Mouse (Mus musculus): Measurements from ENCODE around the gene Ift27. TPM values are rescaled to one million over a fixed set of nuclear protein-coding genes. Genes with fewer than 3 reads are reported as not detected.

The Ift27 gene
- polyA plus RNA-seq, 1 experiment from 2014 or later, result 102 TPM

- H3K9me3 ChIP-seq (ENCODE audit: control insufficient read depth, low read length), result no peaks in the 10 kb centered on the region
- no peak overlapping the region for H3K27ac ChIP-seq (replicated peaks; ENCODE audit: low read depth, low read length)
- DNase-seq (no peak), ATAC-seq (ENCODE audit: low FRiP score, low TSS enrichment) (no peak)
- no peaks in the 10 kb centered on the region for H3K36me3 ChIP-seq (ENCODE audit: control insufficient read depth, insufficient read depth, low read length)
- H3K9ac ChIP-seq (replicated peaks; ENCODE audit: low read length), result no peak overlapping the region
- H3K4me3 ChIP-seq (replicated peaks; ENCODE audit: low read depth, low read length), result no peak overlapping the region
- WGBS, result 72% methylated on average over 3 of the region's 3 CpGs
- H3K27me3 ChIP-seq (ENCODE audit: control insufficient read depth, insufficient read depth, low read length), result no peaks in the 10 kb centered on the region
- H3K4me1 ChIP-seq (ENCODE audit: control insufficient read depth, insufficient read depth, low read length), result no peaks in the 10 kb centered on the region
- H3K4me2 ChIP-seq (ENCODE audit: low read length), result no peak overlapping the region
These were observed 20.4 kb upstream of the Ift27 start for GRCm38 (mm10) chr15:78194320-78194719.

GRCm38 (mm10) chr15:78189636-78190035 lies 15.7 kb upstream of the Ift27 start:
- no peaks in the 10 kb centered on the region for H3K4me1 ChIP-seq (ENCODE audit: control insufficient read depth, insufficient read depth, low read length)
- H3K27me3 ChIP-seq (ENCODE audit: control insufficient read depth, insufficient read depth, low read length), result no peaks in the 10 kb centered on the region
- DNase-seq, result no peak
- no peak overlapping the region for H3K9ac ChIP-seq (replicated peaks; ENCODE audit: low read length)
- ATAC-seq (ENCODE audit: low FRiP score, low TSS enrichment), result no peak
- H3K9me3 ChIP-seq (ENCODE audit: control insufficient read depth, low read length), result no peaks in the 10 kb centered on the region
- no peak overlapping the region for H3K4me3 ChIP-seq (replicated peaks; ENCODE audit: low read depth, low read length)
- H3K36me3 ChIP-seq (ENCODE audit: control insufficient read depth, insufficient read depth, low read length), result no peaks in the 10 kb centered on the region
- H3K4me2 ChIP-seq (ENCODE audit: low read length), result no peak overlapping the region
- WGBS, result 93% methylated on average over 7 of the region's 7 CpGs
- H3K27ac ChIP-seq (replicated peaks; ENCODE audit: low read depth, low read length), result no peak overlapping the region

- Histone ChIP-seq H3K4me2 (ENCODE audit: low read length) (no peak overlapping the region), H3K4me3 (replicated peaks; ENCODE audit: low read depth, low read length) (no peak overlapping the region), H3K9ac (replicated peaks; ENCODE audit: low read length) (no peak overlapping the region), H3K9me3 (ENCODE audit: control insufficient read depth, low read length) (no peaks in the 10 kb centered on the region), H3K27me3 (ENCODE audit: control insufficient read depth, insufficient read depth, low read length) (no peaks in the 10 kb centered on the region), H3K27ac (replicated peaks; ENCODE audit: low read depth, low read length) (no peak overlapping the region), H3K36me3 (ENCODE audit: control insufficient read depth, insufficient read depth, low read length) (no peaks in the 10 kb centered on the region), H3K4me1 (ENCODE audit: control insufficient read depth, insufficient read depth, low read length) (no peaks in the 10 kb centered on the region)
- 70% methylated on average over 3 of the region's 3 CpGs for WGBS
- DNase-seq (no peak), ATAC-seq (ENCODE audit: low FRiP score, low TSS enrichment) (no peak)
These were observed 14.6 kb upstream of the Ift27 start for GRCm38 (mm10) chr15:78188546-78188945.

- Histone ChIP-seq H3K4me2 (ENCODE audit: low read length) (no peak overlapping the region), H3K27me3 (ENCODE audit: control insufficient read depth, insufficient read depth, low read length) (no peaks in the 10 kb centered on the region)
These were observed 13.0 kb upstream of the Ift27 start for GRCm38 (mm10) chr15:78186906-78187305.

GRCm38 (mm10) chr15:78185609-78186008 lies 11.7 kb upstream of the Ift27 start:
- Histone ChIP-seq H3K27me3 (ENCODE audit: control insufficient read depth, insufficient read depth, low read length) (no peaks in the 10 kb centered on the region), H3K27ac (replicated peaks; ENCODE audit: low read depth, low read length) (no peak overlapping the region), H3K9me3 (ENCODE audit: control insufficient read depth, low read length) (no peaks in the 10 kb centered on the region), H3K36me3 (ENCODE audit: control insufficient read depth, insufficient read depth, low read length) (no peaks in the 10 kb centered on the region), H3K4me2 (ENCODE audit: low read length) (no peak overlapping the region), H3K4me3 (replicated peaks; ENCODE audit: low read depth, low read length) (no peak overlapping the region), H3K9ac (replicated peaks; ENCODE audit: low read length) (no peak overlapping the region), H3K4me1 (ENCODE audit: control insufficient read depth, insufficient read depth, low read length) (peaks cover 14% of the 10 kb centered on the region)
- no peak for ATAC-seq (ENCODE audit: low FRiP score, low TSS enrichment)
- no peak for DNase-seq
- 93% methylated on average over 4 of the region's 4 CpGs for WGBS

More at GRCm38 (mm10) chr15:78186906-78187305, 13.0 kb upstream of the Ift27 start:
- peaks cover 6% of the 10 kb centered on the region for H3K4me1 ChIP-seq (ENCODE audit: control insufficient read depth, insufficient read depth, low read length)
- no peak for ATAC-seq (ENCODE audit: low FRiP score, low TSS enrichment)
- H3K9ac ChIP-seq (replicated peaks; ENCODE audit: low read length), result no peak overlapping the region
- H3K36me3 ChIP-seq (ENCODE audit: control insufficient read depth, insufficient read depth, low read length), result no peaks in the 10 kb centered on the region
- no peaks in the 10 kb centered on the region for H3K9me3 ChIP-seq (ENCODE audit: control insufficient read depth, low read length)
- DNase-seq, result no peak
- H3K4me3 ChIP-seq (replicated peaks; ENCODE audit: low read depth, low read length), result no peak overlapping the region
- no peak overlapping the region for H3K27ac ChIP-seq (replicated peaks; ENCODE audit: low read depth, low read length)
- WGBS, result 69% methylated on average over 5 of the region's 5 CpGs

- no peak overlapping the region for H3K9ac ChIP-seq (replicated peaks; ENCODE audit: low read length)
- H3K9me3 ChIP-seq (ENCODE audit: control insufficient read depth, low read length), result no peaks in the 10 kb centered on the region
- H3K36me3 ChIP-seq (ENCODE audit: control insufficient read depth, insufficient read depth, low read length), result no peaks in the 10 kb centered on the region
- 2% methylated on average over 10 of the region's 10 CpGs for WGBS
- H3K4me3 ChIP-seq (replicated peaks; ENCODE audit: low read depth, low read length), result no peak overlapping the region
- DNase-seq, result peak; percentile 81
- H3K4me1 ChIP-seq (ENCODE audit: control insufficient read depth, insufficient read depth, low read length), result peaks cover 14% of the 10 kb centered on the region
- H3K27me3 ChIP-seq (ENCODE audit: control insufficient read depth, insufficient read depth, low read length), result no peaks in the 10 kb centered on the region; the same call in 1 of the 2 replicates
- no peak overlapping the region for H3K27ac ChIP-seq (replicated peaks; ENCODE audit: low read depth, low read length)
- H3K4me2 ChIP-seq (ENCODE audit: low read length), result no peak overlapping the region
- no peak; the same call in 1 of the 2 replicates for ATAC-seq (ENCODE audit: low FRiP score, low TSS enrichment)
These were observed 10.9 kb upstream of the Ift27 start for GRCm38 (mm10) chr15:78184855-78185254.

- Histone ChIP-seq H3K4me1 (ENCODE audit: control insufficient read depth, insufficient read depth, low read length) (peaks cover 19% of the 10 kb centered on the region), H3K36me3 (ENCODE audit: control insufficient read depth, insufficient read depth, low read length) (no peaks in the 10 kb centered on the region), H3K4me2 (ENCODE audit: low read length) (no peak overlapping the region), H3K9me3 (ENCODE audit: control insufficient read depth, low read length) (no peaks in the 10 kb centered on the region), H3K27me3 (ENCODE audit: control insufficient read depth, insufficient read depth, low read length) (no peaks in the 10 kb centered on the region; the same call in 1 of the 2 replicates), H3K4me3 (replicated peaks; ENCODE audit: low read depth, low read length) (no peak overlapping the region), H3K9ac (replicated peaks; ENCODE audit: low read length) (no peak overlapping the region), H3K27ac (replicated peaks; ENCODE audit: low read depth, low read length) (peak overlapping the region; percentile 80)
- 21% methylated on average over 8 of the region's 8 CpGs for WGBS
- ATAC-seq (ENCODE audit: low FRiP score, low TSS enrichment) (peak; percentile 56), DNase-seq (peak; percentile 88)
These were observed 7.9 kb upstream of the Ift27 start for GRCm38 (mm10) chr15:78181701-78182405.

GRCm38 (mm10) chr15:78179775-78180174 lies 5.9 kb upstream of the Ift27 start:
- H3K27me3 ChIP-seq (ENCODE audit: control insufficient read depth, insufficient read depth, low read length), result no peaks in the 10 kb centered on the region; the same call in 1 of the 2 replicates
- no peak overlapping the region for H3K9ac ChIP-seq (replicated peaks; ENCODE audit: low read length)
- H3K4me3 ChIP-seq (replicated peaks; ENCODE audit: low read depth, low read length), result no peak overlapping the region
- 78% methylated on average over 3 of the region's 3 CpGs for WGBS
- H3K27ac ChIP-seq (replicated peaks; ENCODE audit: low read depth, low read length), result no peak overlapping the region
- no peak overlapping the region for H3K4me2 ChIP-seq (ENCODE audit: low read length)
- H3K9me3 ChIP-seq (ENCODE audit: control insufficient read depth, low read length), result no peaks in the 10 kb centered on the region
- no peak for DNase-seq
- ATAC-seq (ENCODE audit: low FRiP score, low TSS enrichment), result no peak
- peaks cover 23% of the 10 kb centered on the region for H3K4me1 ChIP-seq (ENCODE audit: control insufficient read depth, insufficient read depth, low read length)
- H3K36me3 ChIP-seq (ENCODE audit: control insufficient read depth, insufficient read depth, low read length), result no peaks in the 10 kb centered on the region

GRCm38 (mm10) chr15:78178397-78178796 lies 4.5 kb upstream of the Ift27 start:
- Histone ChIP-seq H3K27ac (replicated peaks; ENCODE audit: low read depth, low read length) (peak overlapping the region; percentile 45; the same call in 1 of the 2 replicates), H3K36me3 (ENCODE audit: control insufficient read depth, insufficient read depth, low read length) (no peaks in the 10 kb centered on the region), H3K9ac (replicated peaks; ENCODE audit: low read length) (peak overlapping the region; percentile 17; the same call in 1 of the 2 replicates), H3K4me2 (ENCODE audit: low read length) (peak overlapping the region; percentile 29; the same call in 1 of the 2 replicates), H3K4me3 (replicated peaks; ENCODE audit: low read depth, low read length) (no peak overlapping the region), H3K4me1 (ENCODE audit: control insufficient read depth, insufficient read depth, low read length) (peaks cover 26% of the 10 kb centered on the region), H3K9me3 (ENCODE audit: control insufficient read depth, low read length) (no peaks in the 10 kb centered on the region), H3K27me3 (ENCODE audit: control insufficient read depth, insufficient read depth, low read length) (no peaks in the 10 kb centered on the region; the same call in 1 of the 2 replicates)
- 4% methylated on average over 9 of the region's 9 CpGs for WGBS
- ATAC-seq (ENCODE audit: low FRiP score, low TSS enrichment), result no peak
- peak; percentile 89 for DNase-seq
